Mouse (Mus musculus): ENCODE measurements around the gene Kcnj11.

- TF ChIP-seq CTCF (IDR thresholded peaks at IDR 0.05; ENCODE audit: borderline replicate concordance, extremely low read depth, insufficient read depth, insufficient read length) (no peak), POLR2A (IDR thresholded peaks at IDR 0.05; ENCODE audit: borderline replicate concordance, extremely low read depth, insufficient read depth, insufficient read length, poor library complexity, severe bottlenecking) (no peak)
Measured at GRCm38 (mm10) chr7:46063296-46063695, 37.3 kb downstream of the Kcnj11 start.

Measured in brain, embryonic 14.5 days (tissue).